Mouse (Mus musculus) urinary bladder, adult 2 months (tissue): ENCODE measurements around the gene Cd300lg. TPM values are rescaled to one million over a fixed set of nuclear protein-coding genes. Genes with fewer than 3 reads are reported as not detected.

Experiments
- DNase-seq: peaks from one replicate; pipeline ENCODE4 v3.0.0; 2022; ENCODE audit warnings: low spot score
- polyA plus RNA-seq: library from polyadenylated mRNA; depleted of rRNA; stranded (reverse); fragments of >200 nt; gene quantifications from 2 replicates; pipeline ENCODE4 v1.2.3, GENCODE M21; 2012

Cd300lg gene
- polyA plus RNA-seq, 1 experiment, result 15.3 TPM

GRCm38 (mm10) chr11:102025991-102026660, 15.2 kb upstream of the Cd300lg start:
- DNase-seq, result no peak

- DNase-seq, result peak; percentile 52
Measured at GRCm38 (mm10) chr11:102026694-102027360, 14.5 kb upstream of the Cd300lg start.

GRCm38 (mm10) chr11:102027361-102028017, 13.8 kb upstream of the Cd300lg start:
- DNase-seq, result no peak

GRCm38 (mm10) chr11:102028087-102028816, 13.1 kb upstream of the Cd300lg start, which contains the start of gene Mpp3:
Mpp3 (minus strand) TSS chr11:102028461.
- no peak for DNase-seq

- no peak for DNase-seq
Measured at GRCm38 (mm10) chr11:102029304-102029703, 12.0 kb upstream of the Cd300lg start.

- DNase-seq, result no peak
Measured at GRCm38 (mm10) chr11:102029966-102030365, 11.3 kb upstream of the Cd300lg start.

GRCm38 (mm10) chr11:102031149-102031548, 10.2 kb upstream of the Cd300lg start:
- no peak for DNase-seq

- DNase-seq, result no peak
Measured at GRCm38 (mm10) chr11:102033055-102033591, 8.2 kb upstream of the Cd300lg start.

- DNase-seq, result no peak
Measured at GRCm38 (mm10) chr11:102034887-102035286, 6.4 kb upstream of the Cd300lg start.

GRCm38 (mm10) chr11:102035456-102035960, 5.8 kb upstream of the Cd300lg start:
- no peak for DNase-seq

GRCm38 (mm10) chr11:102036336-102036735, 5.0 kb upstream of the Cd300lg start:
- no peak for DNase-seq

GRCm38 (mm10) chr11:102037789-102038188, 3.5 kb upstream of the Cd300lg start:
- no peak for DNase-seq

- DNase-seq, result no peak
Measured at GRCm38 (mm10) chr11:102039487-102040137, 1.7 kb upstream of the Cd300lg start.

GRCm38 (mm10) chr11:102040138-102040524, 1.2 kb upstream of the Cd300lg start:
- DNase-seq, result peak; percentile 75

- no peak for DNase-seq
Measured at GRCm38 (mm10) chr11:102040646-102041045, 663 bp upstream of the Cd300lg start.

- no peak for DNase-seq
Measured at GRCm38 (mm10) chr11:102042971-102043370, 1.7 kb downstream of the Cd300lg start.

GRCm38 (mm10) chr11:102043381-102043780, 2.1 kb downstream of the Cd300lg start:
- DNase-seq, result no peak

GRCm38 (mm10) chr11:102044691-102045212, 3.4 kb downstream of the Cd300lg start:
- DNase-seq, result no peak

GRCm38 (mm10) chr11:102046607-102047006, 5.3 kb downstream of the Cd300lg start:
- no peak for DNase-seq

- no peak for DNase-seq
Measured at GRCm38 (mm10) chr11:102049875-102050482, 8.7 kb downstream of the Cd300lg start.
